Mouse (Mus musculus) neutrophil, adult 65 days (primary cell): ENCODE data around the gene Vmn1r68. TPM values are rescaled to one million over a fixed set of nuclear protein-coding genes. Genes with fewer than 3 reads are reported as not detected.

Experiments used
- total RNA-seq: library from RNA; stranded (reverse); gene quantifications from 2 replicates; pipeline ENCODE4 v1.2.4, GENCODE M21; 2023

Vmn1r68 gene
- not detected in 2 replicates for total RNA-seq

DNA sequence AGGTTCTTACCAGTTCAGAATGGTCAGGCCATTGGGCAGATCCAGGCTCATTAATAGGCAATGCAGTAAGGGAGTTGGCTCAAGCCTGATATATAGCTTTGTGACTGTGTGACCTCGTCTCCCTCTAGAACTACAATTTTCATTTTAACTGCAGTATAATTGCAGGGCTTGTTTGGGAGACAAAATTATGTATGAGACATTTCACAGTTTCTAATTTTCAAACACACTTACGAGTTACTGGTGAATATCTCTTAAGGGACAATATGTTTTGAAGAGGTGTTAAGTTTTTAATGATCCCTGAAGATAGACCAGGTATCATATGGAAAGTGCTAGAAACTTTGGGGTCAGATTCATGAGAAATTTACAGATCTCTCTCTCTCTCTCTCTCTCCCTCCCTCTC is at the start of gene Vmn1r68:
TSS of gene Vmn1r68 (minus strand) at position 101 of the 400 bp plus-strand sequence.

DNA sequence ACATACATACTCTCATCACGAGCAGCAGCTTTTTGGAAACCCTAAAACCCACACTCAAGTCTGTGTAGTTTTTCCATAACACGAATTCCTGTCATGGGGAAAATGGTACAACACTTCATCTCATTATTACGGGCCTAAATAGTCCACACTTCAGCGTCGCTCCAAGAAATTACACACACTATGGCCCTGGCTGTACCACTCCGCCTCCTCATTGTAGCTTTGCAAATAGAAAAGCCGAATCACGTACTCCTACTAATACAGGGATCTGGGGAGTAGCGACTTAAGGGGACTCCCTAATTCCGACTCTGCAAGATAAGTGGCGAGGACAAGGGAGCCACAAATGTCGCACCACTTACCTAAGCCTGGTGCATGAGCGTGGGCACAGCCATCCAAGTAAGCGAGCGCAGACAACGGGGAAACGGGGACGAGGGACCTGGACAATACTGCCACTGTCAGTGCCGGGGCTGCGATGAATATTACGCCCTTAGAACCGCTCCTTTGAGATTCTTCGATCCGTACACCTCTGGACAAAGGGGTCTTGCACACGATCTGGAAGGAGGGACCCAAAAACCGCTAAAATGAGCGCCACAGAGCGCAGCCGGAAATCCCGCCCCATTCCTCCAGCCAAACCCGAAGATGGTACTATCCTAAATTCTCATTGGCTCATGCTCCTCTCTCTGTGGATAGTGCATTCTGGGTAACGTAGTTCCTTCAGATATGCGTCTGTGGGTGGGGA is 63.3 kb downstream of the Vmn1r68 start, which contains the start of gene Zik1:
TSS of gene Zik1 (minus strand) at position 609 of the 736 bp plus-strand sequence.

Other genes with a start within 250 kb of the Vmn1r68 start
- gene Vmn1r67, start 115.2 kb downstream of the Vmn1r68 start, total RNA-seq, result not detected in 2 replicates
- 0.25 TPM in 1 of 2 replicates, not detected in the other for gene Zik1, start 63.1 kb downstream of the Vmn1r68 start, total RNA-seq
- not detected in 2 replicates for gene Vmn1r69, start 55.2 kb upstream of the Vmn1r68 start, total RNA-seq
- gene Vmn1r70, start 73.0 kb upstream of the Vmn1r68 start, total RNA-seq, result not detected in 2 replicates
- gene Nlrp4b, start 129.3 kb upstream of the Vmn1r68 start, total RNA-seq, result not detected in 2 replicates
- not detected in 2 replicates for gene Vmn1r71, start 195.9 kb upstream of the Vmn1r68 start, total RNA-seq